Mouse (Mus musculus) hindbrain, embryonic 12.5 days (tissue): Measurements from ENCODE around the gene Nfatc4. TPM values are rescaled to one million over a fixed set of nuclear protein-coding genes. Genes with fewer than 3 reads are reported as not detected.
A peak's percentile ranks its signal among the peaks of the same experiment; 100 is the strongest.

Experiments
- ATAC-seq: fragments of 200-750 bp; cut with Nextera tagmentation; 2 replicates; pipeline ENCODE4 v1.8.0; 2017; ENCODE audit warnings: moderate TSS enrichment; ENCODE audit not compliant: low FRiP score
- H3K27ac ChIP-seq: fragments of 300-500 bp; sonication (generic); 2 replicates; pipeline ENCODE4 v1.5.1; 2016; ENCODE audit warnings: mild to moderate bottlenecking
- H3K27me3 ChIP-seq: fragments of 300-500 bp; sonication (generic); 2 replicates; pipeline ENCODE4 v1.6.1; 2016; ENCODE audit warnings: mild to moderate bottlenecking
- H3K36me3 ChIP-seq: fragments of 300-500 bp; sonication (generic); 2 replicates; pipeline ENCODE4 v1.6.1; 2016; ENCODE audit warnings: mild to moderate bottlenecking
- H3K4me1 ChIP-seq: fragments of 300-500 bp; sonication (generic); 2 replicates; pipeline ENCODE4 v1.6.1; 2016
- H3K4me2 ChIP-seq: fragments of 300-500 bp; sonication (generic); replicated peaks from 2 replicates; pipeline ENCODE4 v1.6.1; 2016; ENCODE audit warnings: mild to moderate bottlenecking
- H3K4me3 ChIP-seq: fragments of 300-500 bp; sonication (generic); 2 replicates; pipeline ENCODE4 v1.5.1; 2016; ENCODE audit warnings: mild to moderate bottlenecking
- H3K9ac ChIP-seq: fragments of 300-500 bp; sonication (generic); 2 replicates; pipeline ENCODE4 v1.6.1; 2016; ENCODE audit warnings: mild to moderate bottlenecking, moderate library complexity
- H3K9me3 ChIP-seq: fragments of 300-500 bp; sonication (generic); replicated peaks from 2 replicates; pipeline ENCODE4 v1.6.1; 2016; ENCODE audit warnings: mild to moderate bottlenecking
- WGBS: fragments of 180-500 bp; shearing (Covaris S2); methylation state at CpG from one replicate; pipeline ENCODE4 v1.1.7; 2016; 5-methylcytosine and 5-hydroxymethylcytosine counted together
- polyA plus RNA-seq: library from polyadenylated mRNA; unstranded; fragments of >200 nt; fragmentation: Nextera tagmentation; extraction: Ambion mirVana; gene quantifications from 2 replicates; pipeline ENCODE4 v1.2.1, GENCODE M21; 2016

Gene Nfatc4
- polyA plus RNA-seq, 1 experiment from 2014 or later = 45.2 TPM

- H3K9ac ChIP-seq = no peak overlapping the region
- peaks cover 13% of the 10 kb centered on the region for H3K4me1 ChIP-seq
- H3K4me2 ChIP-seq = peak overlapping the region; percentile 48
- 0 out of 2 replicates have a peak overlapping the region, but pooled peaks have one; percentile 32 for H3K4me3 ChIP-seq
- no peaks in the 10 kb centered on the region for H3K9me3 ChIP-seq
- no peak for ATAC-seq
- WGBS = 35% methylated on average over 11 of the region's 11 CpGs
- peaks cover 77% of the 10 kb centered on the region for H3K27me3 ChIP-seq
- no peak overlapping the region for H3K27ac ChIP-seq
- H3K36me3 ChIP-seq = no peaks in the 10 kb centered on the region
Measured at GRCm38 (mm10) chr14:55787731-55788130, 35.2 kb upstream of the Nfatc4 start.

GRCm38 (mm10) chr14:55788256-55789050, 34.5 kb upstream of the Nfatc4 start, which contains the start of gene Ripk3:
Gene Ripk3 (minus strand): TSS chr14:55788865.
- Histone ChIP-seq H3K4me2 (peak within 1 kb of the TSS; percentile 48), H3K4me3 (peak within 1 kb of the TSS; percentile 32), H3K4me1 (peaks cover 11% of the 10 kb centered on the region), H3K9me3 (no peaks in the 10 kb centered on the region), H3K9ac (0 out of 2 replicates have a peak within 1 kb of the TSS, but pooled peaks have one; percentile 14), H3K36me3 (no peaks in the 10 kb centered on the region), H3K27me3 (peaks cover 69% of the 10 kb centered on the region), H3K27ac (no peak within 1 kb of the TSS)
- no peak for ATAC-seq
- 4% methylated on average over 40 of the region's 40 CpGs for WGBS

- H3K36me3 ChIP-seq = no peaks in the 10 kb centered on the region
- no peak overlapping the region for H3K4me3 ChIP-seq
- WGBS = 83% methylated on average over 2 of the region's 2 CpGs
- no peaks in the 10 kb centered on the region for H3K9me3 ChIP-seq
- no peak for ATAC-seq
- no peak overlapping the region for H3K27ac ChIP-seq
- peaks cover 19% of the 10 kb centered on the region for H3K27me3 ChIP-seq
- H3K4me2 ChIP-seq = no peak overlapping the region
- peaks cover under 1% of the 10 kb centered on the region for H3K4me1 ChIP-seq
- no peak overlapping the region for H3K9ac ChIP-seq
Measured at GRCm38 (mm10) chr14:55793461-55793860, 29.5 kb upstream of the Nfatc4 start.

- Histone ChIP-seq H3K27ac (no peak overlapping the region), H3K9ac (no peak overlapping the region), H3K9me3 (no peaks in the 10 kb centered on the region), H3K4me1 (no peaks in the 10 kb centered on the region), H3K4me2 (no peak overlapping the region), H3K36me3 (no peaks in the 10 kb centered on the region), H3K27me3 (peaks cover 14% of the 10 kb centered on the region), H3K4me3 (no peak overlapping the region)
- 71% methylated on average over 2 of the region's 2 CpGs for WGBS
- ATAC-seq = no peak
Measured at GRCm38 (mm10) chr14:55793946-55794345, 29.0 kb upstream of the Nfatc4 start.

- Histone ChIP-seq H3K4me3 (no peak overlapping the region), H3K27me3 (no peaks in the 10 kb centered on the region; the same call in 1 of the 2 replicates), H3K9me3 (no peaks in the 10 kb centered on the region), H3K36me3 (no peaks in the 10 kb centered on the region), H3K4me1 (no peaks in the 10 kb centered on the region), H3K4me2 (no peak overlapping the region), H3K27ac (no peak overlapping the region), H3K9ac (no peak overlapping the region)
- 87% methylated on average over 15 of the region's 15 CpGs for WGBS
- ATAC-seq = no peak
Measured at GRCm38 (mm10) chr14:55795380-55796163, 27.4 kb upstream of the Nfatc4 start.

GRCm38 (mm10) chr14:55814885-55815284, 8.1 kb upstream of the Nfatc4 start:
- Histone ChIP-seq H3K27ac (no peak overlapping the region), H3K4me3 (peak overlapping the region; percentile 45), H3K4me1 (peaks cover 4% of the 10 kb centered on the region; the same call in 1 of the 2 replicates), H3K36me3 (no peaks in the 10 kb centered on the region), H3K9ac (peak overlapping the region; percentile 53), H3K27me3 (no peaks in the 10 kb centered on the region), H3K9me3 (no peaks in the 10 kb centered on the region), H3K4me2 (peak overlapping the region; percentile 68)
- 20% methylated on average over 16 of the region's 16 CpGs for WGBS
- peak; percentile 81 for ATAC-seq

GRCm38 (mm10) chr14:55815310-55815751, 7.6 kb upstream of the Nfatc4 start:
- H3K4me2 ChIP-seq = peak overlapping the region; percentile 68
- peak overlapping the region; percentile 53 for H3K9ac ChIP-seq
- H3K27me3 ChIP-seq = no peaks in the 10 kb centered on the region
- WGBS = 27% methylated on average over 17 of the region's 17 CpGs
- peaks cover 4% of the 10 kb centered on the region; the same call in 1 of the 2 replicates for H3K4me1 ChIP-seq
- H3K9me3 ChIP-seq = no peaks in the 10 kb centered on the region
- H3K36me3 ChIP-seq = no peaks in the 10 kb centered on the region
- ATAC-seq = peak; percentile 63
- no peak overlapping the region for H3K27ac ChIP-seq
- peak overlapping the region; percentile 45 for H3K4me3 ChIP-seq

GRCm38 (mm10) chr14:55819845-55820405, 3.0 kb upstream of the Nfatc4 start:
- H3K4me2 ChIP-seq = no peak overlapping the region
- H3K36me3 ChIP-seq = no peaks in the 10 kb centered on the region
- no peaks in the 10 kb centered on the region for H3K9me3 ChIP-seq
- H3K27ac ChIP-seq = no peak overlapping the region
- H3K9ac ChIP-seq = no peak overlapping the region
- H3K4me3 ChIP-seq = no peak overlapping the region
- peaks cover 2% of the 10 kb centered on the region; the same call in 1 of the 2 replicates for H3K27me3 ChIP-seq
- ATAC-seq = no peak
- 82% methylated on average over 7 of the region's 7 CpGs for WGBS
- peaks cover 22% of the 10 kb centered on the region for H3K4me1 ChIP-seq

GRCm38 (mm10) chr14:55820576-55820975, 2.4 kb upstream of the Nfatc4 start:
- Histone ChIP-seq H3K27ac (no peak overlapping the region), H3K4me1 (peaks cover 26% of the 10 kb centered on the region), H3K4me2 (no peak overlapping the region), H3K36me3 (no peaks in the 10 kb centered on the region), H3K27me3 (peaks cover 6% of the 10 kb centered on the region; the same call in 1 of the 2 replicates), H3K4me3 (no peak overlapping the region), H3K9me3 (no peaks in the 10 kb centered on the region), H3K9ac (no peak overlapping the region)
- no peak for ATAC-seq
- 91% methylated on average over 9 of the region's 9 CpGs for WGBS

GRCm38 (mm10) chr14:55822435-55822990, 431 bp upstream of the Nfatc4 start:
- Histone ChIP-seq H3K4me2 (peak overlapping the region; percentile 91), H3K27ac (peak overlapping the region; percentile 92), H3K4me3 (peak overlapping the region; percentile 62), H3K9me3 (no peaks in the 10 kb centered on the region), H3K4me1 (peaks cover 39% of the 10 kb centered on the region), H3K36me3 (no peaks in the 10 kb centered on the region), H3K9ac (peak overlapping the region; percentile 77; the same call in 1 of the 2 replicates), H3K27me3 (peaks cover 18% of the 10 kb centered on the region)
- WGBS = 5% methylated on average over 13 of the region's 13 CpGs
- 0 out of 2 replicates have a peak, but pooled peaks have one; percentile 7 for ATAC-seq

- peak; percentile 32; the same call in 1 of the 2 replicates for ATAC-seq
- under 1% methylated on average over 10 of the region's 10 CpGs for WGBS
- peak overlapping the region; percentile 92 for H3K27ac ChIP-seq
- H3K4me3 ChIP-seq = peak overlapping the region; percentile 62
- peak overlapping the region; percentile 91 for H3K4me2 ChIP-seq
- H3K4me1 ChIP-seq = peaks cover 45% of the 10 kb centered on the region
- H3K27me3 ChIP-seq = peaks cover 18% of the 10 kb centered on the region
- H3K36me3 ChIP-seq = no peaks in the 10 kb centered on the region
- peak overlapping the region; percentile 77 for H3K9ac ChIP-seq
- H3K9me3 ChIP-seq = no peaks in the 10 kb centered on the region
Measured at GRCm38 (mm10) chr14:55824001-55824480, 1.1 kb downstream of the Nfatc4 start.
